18 mouse cellular contexts compared by ENCODE assay signal in the genomic region with DNA sequence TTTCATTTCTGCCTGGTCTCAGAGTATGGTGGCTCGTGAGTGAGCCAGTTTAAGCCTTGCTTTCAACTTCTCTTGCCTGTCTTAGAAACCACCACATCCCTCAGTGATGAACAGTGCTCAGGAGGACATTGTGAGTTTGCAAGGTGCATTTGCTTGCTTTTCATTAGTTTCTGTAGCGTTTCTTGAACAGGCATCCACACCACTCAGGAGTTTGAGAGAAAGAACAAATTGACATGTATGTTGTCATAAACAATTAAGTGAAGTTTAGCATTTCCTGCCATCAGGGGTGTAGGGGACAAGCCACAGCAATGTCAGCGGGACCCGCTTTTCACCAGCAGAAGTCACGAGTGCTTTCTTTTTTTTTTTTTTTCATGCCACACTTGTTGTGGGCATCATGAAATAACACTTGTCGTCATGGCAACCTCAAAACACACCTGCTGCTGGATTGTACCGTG. TPM values are rescaled to one million over a fixed set of nuclear protein-coding genes. Genes with fewer than 3 reads are reported as not detected.
DNase-seq lines count a peak whose midpoint lies in the region; ATAC-seq and TF ChIP-seq lines count a peak whose summit lies in the region.
"Had no signal": no experiment of that assay in that cellular context is flagged by ENCODE, and none has a peak within 500 bp of the region (broad histone marks: within the 10 kb centered on the region; RNA-seq: fewer than 3 reads in every experiment).

No protein-coding gene starts in this region.

- no peaks in the 10 kb centered on the region for H3K27me3 ChIP-seq in spleen, adult 2 months (ENCODE audit: control insufficient read depth, insufficient read depth, low read length)
- no peaks in the 10 kb centered on the region for H3K27me3 ChIP-seq in small intestine, adult 2 months (ENCODE audit: control insufficient read depth, insufficient read depth, low read length)
- H3K27me3 ChIP-seq: liver, embryonic 13.5 days; midbrain, embryonic 12.5 days; Patski had no signal

- peak in 1 of 2 experiments; percentile 87 for DNase-seq in spleen, adult 2 months (ENCODE audit: low read depth in 1 of 2, low spot score in 2 of 2)
- no peak for DNase-seq in spleen, postnatal 36 days (ENCODE audit: low spot score in 2 of 2)
- peak; percentile 57 for DNase-seq in thymus, postnatal 4 days
- DNase-seq in embryo, embryonic 10.5 days (ENCODE audit: low spot score) = no peak
- DNase-seq in ovary, postnatal 10 days (ENCODE audit: low spot score) = no peak
- DNase-seq in left cerebral cortex, postnatal 4 days = no peak
- DNase-seq: cerebellum, adult 18-20 months; heart, postnatal 14 days; kidney, adult 2 months; kidney, postnatal 36 days; liver, embryonic 13.5 days had no signal

- H3K27ac ChIP-seq in spleen, adult 2 months (ENCODE audit: insufficient read depth, low read length) = peak overlapping the region; percentile 68
- peak overlapping the region; percentile 53; the same call in 1 of the 2 replicates for H3K27ac ChIP-seq in small intestine, adult 2 months (ENCODE audit: insufficient read depth, low read depth, low read length)
- H3K27ac ChIP-seq: forebrain, embryonic 10.5 days; hindbrain, embryonic 14.5 days; liver, embryonic 13.5 days; midbrain, embryonic 12.5 days had no signal

- intact Hi-C loops in left cerebral cortex, postnatal 4 days (cut with DNase I) = no loop called here

- no peak for TF ChIP-seq POLR2A in spleen, adult 2 months (IDR thresholded peaks at IDR 0.05; ENCODE audit: low read depth, low read length)
- no peak for TF ChIP-seq POLR2A in small intestine, adult 2 months (IDR thresholded peaks at IDR 0.05; ENCODE audit: low read depth, low read length)

- TF ChIP-seq CTCF in spleen, adult 2 months (IDR thresholded peaks at IDR 0.05; ENCODE audit: extremely low read depth, insufficient read depth, insufficient read length, insufficient replicate concordance) = no peak
- TF ChIP-seq CTCF in small intestine, adult 2 months (IDR thresholded peaks at IDR 0.05; ENCODE audit: extremely low read depth, insufficient read length, insufficient replicate concordance, low read depth, low read length) = no peak

- ATAC-seq in activated CD4-positive, CD25-positive, alpha-beta regulatory T cell, adult 4 months = peak; percentile 71
- ATAC-seq: Patski had no signal

- WGBS in spleen, adult 2 months = 26% methylated on average over 7 of the region's 7 CpGs
- WGBS in small intestine, adult 2 months = 77% methylated on average over 7 of the region's 7 CpGs

- H3K4me3 ChIP-seq in spleen, adult 2 months (ENCODE audit: extremely low read depth, insufficient read depth, insufficient read length) = no peak overlapping the region
- H3K4me3 ChIP-seq in small intestine, adult 2 months (ENCODE audit: low read depth, low read length) = no peak overlapping the region
- H3K4me3 ChIP-seq: forebrain, embryonic 10.5 days; liver, embryonic 13.5 days; midbrain, embryonic 12.5 days; myocyte had no signal

- no peaks in the 10 kb centered on the region for H3K36me3 ChIP-seq in spleen, adult 2 months (ENCODE audit: control insufficient read depth, insufficient read depth, low read length)
- no peaks in the 10 kb centered on the region for H3K36me3 ChIP-seq in small intestine, adult 2 months (ENCODE audit: control insufficient read depth, insufficient read depth, low read length)
- H3K36me3 ChIP-seq: forebrain, embryonic 10.5 days; liver, embryonic 13.5 days; midbrain, embryonic 12.5 days had no signal

- peaks cover 50% of the 10 kb centered on the region for H3K4me1 ChIP-seq in spleen, adult 2 months (ENCODE audit: control insufficient read depth, insufficient read depth, insufficient read length)
- 0 out of 2 replicates have a peak, but pooled peaks cover 2% of the 10 kb centered on the region for H3K4me1 ChIP-seq in small intestine, adult 2 months (ENCODE audit: control insufficient read depth, insufficient read depth, insufficient read length, low read length)

RNA-seq across cellular contexts. Expression of gene Lbh, which starts 31.2 kb away (rescaled TPM):
- polyA plus RNA-seq in spleen, adult 2 months (2012; rRNA removed) = 171 and 212 TPM in 2 replicates
- polyA plus RNA-seq in activated CD4-positive, CD25-positive, alpha-beta regulatory T cell, adult 4 months (2017; shearing (Covaris generic)) = 10 to 100 TPM; 24.2 to 29.3 TPM
- 41.9 and 49.3 TPM in 2 replicates for polyA plus RNA-seq in small intestine, adult 2 months (2012; rRNA removed)
- total RNA-seq in left cerebral cortex, postnatal 4 days (2021) = 10 to 100 TPM; 54.3 to 54.9 TPM
